ENCODE assay signal across 41 mouse cellular contexts in genomic region chr4:43733186-43733585, GRCm38 (mm10). TPM values are rescaled to one million over a fixed set of nuclear protein-coding genes. Genes with fewer than 3 reads are reported as not detected.
DNase-seq lines count a peak whose midpoint lies in the region; ATAC-seq and TF ChIP-seq lines count a peak whose summit lies in the region.
"Had no signal": no experiment of that assay in that cellular context is flagged by ENCODE, and none has a peak within 500 bp of the region (broad histone marks: within the 10 kb centered on the region; RNA-seq: fewer than 3 reads in every experiment).

No protein-coding gene starts in this region.

- peaks cover 33% of the 10 kb centered on the region for H3K4me1 ChIP-seq in heart, embryonic 11.5 days (ENCODE audit: control insufficient read depth, insufficient read depth, low read length)
- H3K4me1 ChIP-seq in brown adipose tissue, adult 24 weeks (ENCODE audit: control insufficient read depth, insufficient read depth, insufficient read length, low read length), result peaks cover 36% of the 10 kb centered on the region
- H3K4me1 ChIP-seq in heart, postnatal 0 days (ENCODE audit: control insufficient read depth, insufficient read depth), result peaks cover 46% of the 10 kb centered on the region
- H3K4me1 ChIP-seq: hindbrain, embryonic 13.5 days; neural tube, embryonic 15.5 days had no signal

- WGBS in heart, embryonic 11.5 days (ENCODE audit: insufficient replicate concordance), result 63% methylated on average over 5 of the region's 5 CpGs
- 53% methylated on average over 5 of the region's 5 CpGs for WGBS in heart, postnatal 0 days

- H3K4me3 ChIP-seq in heart, embryonic 11.5 days (ENCODE audit: low read depth, low read length), result no peak overlapping the region
- peak overlapping the region; percentile 62 for H3K4me3 ChIP-seq in brown adipose tissue, adult 24 weeks (ENCODE audit: insufficient read depth, low read depth, low read length)
- no peak overlapping the region for H3K4me3 ChIP-seq in heart, postnatal 0 days (ENCODE audit: low read depth, low read length)
- H3K4me3 ChIP-seq: erythroblast, embryonic 14.5 days; hindbrain, embryonic 13.5 days; limb, embryonic 10.5 days; limb, embryonic 15.5 days; liver, embryonic 13.5 days; neural tube, embryonic 15.5 days had no signal

- H3K36me3 ChIP-seq in heart, embryonic 11.5 days (ENCODE audit: control insufficient read depth, insufficient read depth, low read length), result no peaks in the 10 kb centered on the region
- no peaks in the 10 kb centered on the region for H3K36me3 ChIP-seq in heart, postnatal 0 days (replicated peaks; ENCODE audit: control insufficient read depth, insufficient read depth, low read length)
- H3K36me3 ChIP-seq: hindbrain, embryonic 13.5 days; limb, embryonic 10.5 days; limb, embryonic 15.5 days; liver, embryonic 13.5 days; neural tube, embryonic 15.5 days had no signal

- no peaks in the 10 kb centered on the region for H3K27me3 ChIP-seq in heart, embryonic 11.5 days (ENCODE audit: control insufficient read depth, insufficient read depth, low read length)
- no peaks in the 10 kb centered on the region for H3K27me3 ChIP-seq in heart, postnatal 0 days (ENCODE audit: control insufficient read depth, insufficient read depth, low read length)
- H3K27me3 ChIP-seq: hindbrain, embryonic 13.5 days; limb, embryonic 15.5 days; liver, embryonic 13.5 days; neural tube, embryonic 15.5 days had no signal

- TF ChIP-seq CTCF in heart, postnatal 0 days (IDR thresholded peaks at IDR 0.05; ENCODE audit: low read depth), result no peak

- no peak for TF ChIP-seq EP300 in heart, postnatal 0 days (IDR thresholded peaks at IDR 0.05; ENCODE audit: low read depth)

- H3K9me3 ChIP-seq in heart, embryonic 11.5 days (replicated peaks; ENCODE audit: control insufficient read depth, low read length), result no peaks in the 10 kb centered on the region
- H3K9me3 ChIP-seq in heart, postnatal 0 days (replicated peaks; ENCODE audit: control insufficient read depth, low read length), result no peaks in the 10 kb centered on the region
- H3K9me3 ChIP-seq: hindbrain, embryonic 13.5 days; limb, embryonic 10.5 days; limb, embryonic 15.5 days; liver, embryonic 13.5 days; neural tube, embryonic 15.5 days had no signal

- no peak for ATAC-seq in heart, embryonic 11.5 days (replicated peaks; ENCODE audit: insufficient number of reproducible peaks, low FRiP score, low TSS enrichment)
- ATAC-seq in heart, postnatal 0 days (ENCODE audit: insufficient read depth, low read depth), result no peak
- ATAC-seq: activated CD4-positive, CD25-positive, alpha-beta regulatory T cell, adult 4 months; forebrain, embryonic 16.5 days; intestine, embryonic 16.5 days had no signal

- peak; percentile 40 to 48 for DNase-seq in adrenal gland, adult (ENCODE audit: inconsistent age in 2 of 2, low spot score in 1 of 2)
- no peak for DNase-seq in adrenal gland, postnatal 14 days
- DNase-seq in heart, adult 18-20 months, result peak; percentile 55 to 62
- DNase-seq in heart, postnatal 0 days (ENCODE audit: low spot score), result no peak
- DNase-seq in urinary bladder, adult 18-20 months (ENCODE audit: low spot score in 2 of 2), result no peak
- DNase-seq in c-Kit-positive CD71-positive TER-119-positive erythroid progenitor cells, embryonic 14.5 days (ENCODE audit: low spot score), result no peak
- DNase-seq: adrenal gland, adult 8-10 months; cerebellum, adult 11-12 months; cerebellum, postnatal 10 days; kidney, adult 8-10 months; kidney, postnatal 4 days; layer of hippocampus, postnatal 36 days; liver, embryonic 13.5 days; lung, adult 18-20 months; lung, postnatal 10 days; midbrain, embryonic 14.5 days; right cerebral cortex, postnatal 25 days; spleen, adult 18-20 months; thymus, postnatal 4 days had no signal

- H3K4me2 ChIP-seq in heart, embryonic 11.5 days, result no peak overlapping the region
- H3K4me2 ChIP-seq in heart, postnatal 0 days (ENCODE audit: low read depth, low read length), result no peak overlapping the region
- H3K4me2 ChIP-seq: hindbrain, embryonic 13.5 days; limb, embryonic 15.5 days; liver, embryonic 13.5 days; neural tube, embryonic 15.5 days had no signal

- no peak overlapping the region for H3K9ac ChIP-seq in heart, embryonic 11.5 days (ENCODE audit: low read depth, low read length)
- H3K9ac ChIP-seq in heart, postnatal 0 days (replicated peaks; ENCODE audit: low read depth, low read length), result no peak overlapping the region
- H3K9ac ChIP-seq: hindbrain, embryonic 13.5 days; limb, embryonic 15.5 days; liver, embryonic 13.5 days; neural tube, embryonic 15.5 days had no signal

- no peak overlapping the region for H3K27ac ChIP-seq in heart, embryonic 11.5 days (ENCODE audit: low read depth, low read length)
- peak overlapping the region; percentile 100 for H3K27ac ChIP-seq in brown adipose tissue, adult 24 weeks (replicated peaks; ENCODE audit: low read depth, low read length)
- H3K27ac ChIP-seq in heart, postnatal 0 days (ENCODE audit: low read depth), result peak overlapping the region; percentile 13; the same call in 1 of the 2 replicates
- H3K27ac ChIP-seq: hindbrain, embryonic 13.5 days; kidney, postnatal 0 days; limb, embryonic 10.5 days; limb, embryonic 15.5 days; liver, embryonic 13.5 days; neural tube, embryonic 15.5 days had no signal

RNA-seq across cellular contexts. Expression of gene Spaar, which starts 3.4 kb away (rescaled TPM):
- total RNA-seq in adrenal gland, postnatal 14 days (2021), result 4.2 and 6.2 TPM in 2 replicates
- 1 to 10 TPM; 3.4 to 4.5 TPM for total RNA-seq in heart, adult 18-20 months (2021)
- polyA plus RNA-seq in heart, embryonic 11.5 days (2014; fragmentation: Nextera tagmentation; extraction: Ambion mirVana), result 0.16 and 0.24 TPM in 2 replicates
- polyA plus RNA-seq in brown adipose tissue, adult 24 weeks (2012; ENCODE audit: insufficient read depth, insufficient read length, missing spikeins), result 1.9 and 2.8 TPM in 2 replicates
- total RNA-seq in heart, postnatal 0 days (2014; rRNA removed; ENCODE audit: low replicate concordance), result 1.6 and 6.3 TPM in 2 replicates
- 1.1 and 1.3 TPM in 2 replicates for polyA plus RNA-seq in heart, postnatal 0 days (2015; fragmentation: Nextera tagmentation; extraction: Ambion mirVana)
- total RNA-seq: CH12.LX; common myeloid progenitor, adult 5-6 weeks had no signal
- polyA plus RNA-seq: erythroblast, embryonic 14.5 days; forebrain, embryonic 11.5 days; hindbrain, embryonic 13.5 days; liver, embryonic 13.5 days; midbrain, embryonic 14.5 days had no signal

RNA-seq across cellular contexts. Expression of gene Hrct1, which starts 6.2 kb away (rescaled TPM):
- total RNA-seq in adrenal gland, postnatal 14 days (2021), result 4.4 and 6.2 TPM in 2 replicates
- total RNA-seq in heart, adult 18-20 months (2021), result 1 to 10 TPM; 4.2 to 4.9 TPM
- 0.59 and 0.99 TPM in 2 replicates for polyA plus RNA-seq in heart, embryonic 11.5 days (2014; fragmentation: Nextera tagmentation; extraction: Ambion mirVana)
- 4.7 and 5.0 TPM in 2 replicates for polyA plus RNA-seq in brown adipose tissue, adult 24 weeks (2012; ENCODE audit: insufficient read depth, insufficient read length, missing spikeins)
- 8.2 and 9.5 TPM in 2 replicates for total RNA-seq in heart, postnatal 0 days (2014; rRNA removed; ENCODE audit: low replicate concordance)
- polyA plus RNA-seq in heart, postnatal 0 days (2015; fragmentation: Nextera tagmentation; extraction: Ambion mirVana), result 4.5 and 4.9 TPM in 2 replicates
- total RNA-seq: CH12.LX; common myeloid progenitor, adult 5-6 weeks had no signal
- polyA plus RNA-seq: activated CD4-positive, CD25-positive, alpha-beta regulatory T cell, adult 4 months; erythroblast, embryonic 14.5 days; forebrain, embryonic 11.5 days had no signal

RNA-seq across cellular contexts. Expression of gene Olfr71, which starts 23.1 kb away (rescaled TPM):
- total RNA-seq in adrenal gland, postnatal 14 days (2021), result not detected in 2 replicates
- total RNA-seq in heart, adult 18-20 months (2021), result not detected
- not detected in 2 replicates for polyA plus RNA-seq in heart, embryonic 11.5 days (2014; fragmentation: Nextera tagmentation; extraction: Ambion mirVana)
- polyA plus RNA-seq in brown adipose tissue, adult 24 weeks (2012; ENCODE audit: insufficient read depth, insufficient read length, missing spikeins), result not detected in 2 replicates
- total RNA-seq in heart, postnatal 0 days (2014; rRNA removed; ENCODE audit: low replicate concordance), result not detected in 2 replicates
- not detected in 2 replicates for polyA plus RNA-seq in heart, postnatal 0 days (2015; fragmentation: Nextera tagmentation; extraction: Ambion mirVana)
- total RNA-seq: adrenal gland, adult 8-10 months; CH12.LX; common myeloid progenitor, adult 5-6 weeks; ES-E14; heart, postnatal 10 days; layer of hippocampus, postnatal 36 days; left cerebral cortex, postnatal 10 days had no signal
- polyA plus RNA-seq: C2C12; erythroblast, embryonic 14.5 days; forebrain, embryonic 11.5 days; forebrain, embryonic 16.5 days; gonadal fat pad, adult 2 months; hindbrain, embryonic 13.5 days; intestine, embryonic 16.5 days; kidney, postnatal 0 days; limb, embryonic 10.5 days; limb, embryonic 15.5 days; liver, embryonic 13.5 days; midbrain, embryonic 14.5 days; neural tube, embryonic 15.5 days; stomach, embryonic 16.5 days; thymus, postnatal 0 days had no signal

RNA-seq across cellular contexts. Expression of gene Olfr70, which starts 32.6 kb away (rescaled TPM):
- total RNA-seq in adrenal gland, postnatal 14 days (2021), result not detected in 2 replicates
- total RNA-seq in heart, adult 18-20 months (2021), result not detected
- not detected in 2 replicates for polyA plus RNA-seq in heart, embryonic 11.5 days (2014; fragmentation: Nextera tagmentation; extraction: Ambion mirVana)
- polyA plus RNA-seq in brown adipose tissue, adult 24 weeks (2012; ENCODE audit: insufficient read depth, insufficient read length, missing spikeins), result not detected in 2 replicates
- total RNA-seq in heart, postnatal 0 days (2014; rRNA removed; ENCODE audit: low replicate concordance), result 0.15 TPM in 1 of 2 replicates, not detected in the other
- not detected in 2 replicates for polyA plus RNA-seq in heart, postnatal 0 days (2015; fragmentation: Nextera tagmentation; extraction: Ambion mirVana)
- total RNA-seq: adrenal gland, adult 8-10 months; CH12.LX; common myeloid progenitor, adult 5-6 weeks; ES-E14; heart, postnatal 10 days; layer of hippocampus, postnatal 36 days; left cerebral cortex, postnatal 10 days had no signal
- polyA plus RNA-seq: activated CD4-positive, CD25-positive, alpha-beta regulatory T cell, adult 4 months; C2C12; embryonic facial prominence, embryonic 14.5 days; erythroblast, embryonic 14.5 days; forebrain, embryonic 11.5 days; forebrain, embryonic 16.5 days; gonadal fat pad, adult 2 months; hindbrain, embryonic 13.5 days; intestine, embryonic 16.5 days; kidney, postnatal 0 days; limb, embryonic 10.5 days; limb, embryonic 15.5 days; liver, embryonic 13.5 days; midbrain, embryonic 14.5 days; stomach, embryonic 16.5 days; thymus, postnatal 0 days had no signal

RNA-seq across cellular contexts. Expression of gene Olfr159, which starts 37.6 kb away (rescaled TPM):
- not detected in 2 replicates for total RNA-seq in adrenal gland, postnatal 14 days (2021)
- not detected for total RNA-seq in heart, adult 18-20 months (2021)
- not detected in 2 replicates for polyA plus RNA-seq in heart, embryonic 11.5 days (2014; fragmentation: Nextera tagmentation; extraction: Ambion mirVana)
- not detected in 2 replicates for polyA plus RNA-seq in brown adipose tissue, adult 24 weeks (2012; ENCODE audit: insufficient read depth, insufficient read length, missing spikeins)
- total RNA-seq in heart, postnatal 0 days (2014; rRNA removed; ENCODE audit: low replicate concordance), result not detected in 2 replicates
- not detected in 2 replicates for polyA plus RNA-seq in heart, postnatal 0 days (2015; fragmentation: Nextera tagmentation; extraction: Ambion mirVana)
- total RNA-seq: adrenal gland, adult 8-10 months; CH12.LX; common myeloid progenitor, adult 5-6 weeks; ES-E14; heart, postnatal 10 days; layer of hippocampus, postnatal 36 days; left cerebral cortex, postnatal 10 days had no signal
- polyA plus RNA-seq: activated CD4-positive, CD25-positive, alpha-beta regulatory T cell, adult 4 months; C2C12; embryonic facial prominence, embryonic 14.5 days; erythroblast, embryonic 14.5 days; forebrain, embryonic 11.5 days; forebrain, embryonic 16.5 days; gonadal fat pad, adult 2 months; hindbrain, embryonic 13.5 days; intestine, embryonic 16.5 days; kidney, postnatal 0 days; limb, embryonic 10.5 days; limb, embryonic 15.5 days; liver, embryonic 13.5 days; midbrain, embryonic 14.5 days; neural tube, embryonic 15.5 days; stomach, embryonic 16.5 days; thymus, postnatal 0 days had no signal

Comparison
In these comparisons a context has a peak if more than half of its experiments do, and no peak if none do; other contexts are left out.
1. DNase-seq: peak in adrenal gland, adult (2 of 2) and heart, adult 18-20 months (2 of 2); none in adrenal gland, postnatal 14 days (single experiment), heart, postnatal 0 days (single experiment), urinary bladder, adult 18-20 months (0 of 2) and c-Kit-positive CD71-positive TER-119-positive erythroid progenitor cells, embryonic 14.5 days (single experiment).